Mouse (Mus musculus): ENCODE measurements around the gene Edn3.

GRCm38 (mm10) chr2:174715938-174716337 is 44.5 kb upstream of the Edn3 start:
- no peak for TF ChIP-seq POLR2AphosphoS2 (IDR thresholded peaks at IDR 0.05; ENCODE audit: low read depth, low read length)
- no peak for TF ChIP-seq E2F4 (IDR thresholded peaks at IDR 0.05; ENCODE audit: insufficient replicate concordance, low read depth, low read length)
- TF ChIP-seq CTCF (conservative IDR thresholded peaks at IDR 0.05 in 1 of 2, IDR thresholded peaks at IDR 0.05 in 1 of 2; ENCODE audit: low read depth in 2 of 2, low read length in 2 of 2): no peak
- no peak for TF ChIP-seq ZNF384 (IDR thresholded peaks at IDR 0.05; ENCODE audit: low read depth, low read length)
- no peak for TF ChIP-seq USF1 (IDR thresholded peaks at IDR 0.05; ENCODE audit: low read depth, low read length)
- no peak for TF ChIP-seq ZKSCAN1 (IDR thresholded peaks at IDR 0.05; ENCODE audit: borderline replicate concordance, low read depth, low read length)
- TF ChIP-seq POLR2A (IDR thresholded peaks at IDR 0.05; ENCODE audit: low read depth, low read length): no peak
- TF ChIP-seq CHD1 (IDR thresholded peaks at IDR 0.05; ENCODE audit: low read depth, low read length): no peak
- no peak for TF ChIP-seq MAX (IDR thresholded peaks at IDR 0.05; ENCODE audit: low read length)
- no peak for TF ChIP-seq MAFK (IDR thresholded peaks at IDR 0.05; ENCODE audit: insufficient replicate concordance, low read length)
- TF ChIP-seq ETS1 (conservative IDR thresholded peaks at IDR 0.05; ENCODE audit: low read depth, low read length): no peak
- no peak for TF ChIP-seq MYC (IDR thresholded peaks at IDR 0.05; ENCODE audit: low read depth, low read length)
- no peak for TF ChIP-seq ELF1 (IDR thresholded peaks at IDR 0.05; ENCODE audit: low read depth, low read length)
